Mouse (Mus musculus): Measurements from ENCODE around the gene Chmp5.
A peak's percentile ranks its signal among the peaks of the same experiment; 100 is the strongest.

The Chmp5 gene

GRCm38 (mm10) chr4:40946516-40947121, 1.6 kb upstream of the Chmp5 start:
- no peak for DNase-seq (ENCODE audit: low spot score)

GRCm38 (mm10) chr4:40947565-40948159, 545 bp upstream of the Chmp5 start:
- DNase-seq (ENCODE audit: low spot score) = no peak

GRCm38 (mm10) chr4:40953521-40953920, 5.3 kb downstream of the Chmp5 start:
- DNase-seq (ENCODE audit: low spot score) = no peak

GRCm38 (mm10) chr4:40955942-40956341, 7.7 kb downstream of the Chmp5 start:
- DNase-seq (ENCODE audit: low spot score) = no peak

- DNase-seq (ENCODE audit: low spot score) = no peak
Observed at GRCm38 (mm10) chr4:40963536-40963935, 15.3 kb downstream of the Chmp5 start.

- no peak for DNase-seq (ENCODE audit: low spot score)
Observed at GRCm38 (mm10) chr4:40969161-40969560, 21.0 kb downstream of the Chmp5 start.

- DNase-seq (ENCODE audit: low spot score) = no peak
Observed at GRCm38 (mm10) chr4:40969781-40970591, 21.8 kb downstream of the Chmp5 start.

- DNase-seq (ENCODE audit: low spot score) = no peak
Observed at GRCm38 (mm10) chr4:40970592-40970841, 22.3 kb downstream of the Chmp5 start.

- DNase-seq (ENCODE audit: low spot score) = peak; percentile 95
Observed at GRCm38 (mm10) chr4:40970842-40971701, 22.9 kb downstream of the Chmp5 start, which contains the start of gene Nfx1. TSS of gene Nfx1 (plus strand) at chr4:40970906.

GRCm38 (mm10) chr4:40971744-40972143, 23.5 kb downstream of the Chmp5 start:
- DNase-seq (ENCODE audit: low spot score) = no peak

- no peak for DNase-seq (ENCODE audit: low spot score)
Observed at GRCm38 (mm10) chr4:40974011-40974410, 25.8 kb downstream of the Chmp5 start.

- DNase-seq (ENCODE audit: low spot score) = no peak
Observed at GRCm38 (mm10) chr4:40975678-40976077, 27.5 kb downstream of the Chmp5 start.

GRCm38 (mm10) chr4:40976651-40977050, 28.4 kb downstream of the Chmp5 start:
- DNase-seq (ENCODE audit: low spot score) = no peak

GRCm38 (mm10) chr4:40979430-40979829, 31.2 kb downstream of the Chmp5 start:
- DNase-seq (ENCODE audit: low spot score) = no peak

GRCm38 (mm10) chr4:40982486-40982885, 34.3 kb downstream of the Chmp5 start:
- no peak for DNase-seq (ENCODE audit: low spot score)

- no peak for DNase-seq (ENCODE audit: low spot score)
Observed at GRCm38 (mm10) chr4:40983686-40984085, 35.5 kb downstream of the Chmp5 start.

GRCm38 (mm10) chr4:40989633-40990032, 41.4 kb downstream of the Chmp5 start:
- DNase-seq (ENCODE audit: low spot score) = no peak

GRCm38 (mm10) chr4:40996302-40996701, 48.1 kb downstream of the Chmp5 start:
- no peak for DNase-seq (ENCODE audit: low spot score)

GRCm38 (mm10) chr4:40997916-40998315, 49.7 kb downstream of the Chmp5 start:
- no peak for DNase-seq (ENCODE audit: low spot score)

GRCm38 (mm10) chr4:41000271-41000670, 52.1 kb downstream of the Chmp5 start:
- no peak for DNase-seq (ENCODE audit: low spot score)

- DNase-seq (ENCODE audit: low spot score) = no peak
Observed at GRCm38 (mm10) chr4:41000842-41001639, 52.8 kb downstream of the Chmp5 start.

GRCm38 (mm10) chr4:41013351-41013750, 65.1 kb downstream of the Chmp5 start:
- DNase-seq (ENCODE audit: low spot score) = no peak
